Mouse (Mus musculus): ENCODE measurements around the gene Mex3d.

Mex3d gene

DNA sequence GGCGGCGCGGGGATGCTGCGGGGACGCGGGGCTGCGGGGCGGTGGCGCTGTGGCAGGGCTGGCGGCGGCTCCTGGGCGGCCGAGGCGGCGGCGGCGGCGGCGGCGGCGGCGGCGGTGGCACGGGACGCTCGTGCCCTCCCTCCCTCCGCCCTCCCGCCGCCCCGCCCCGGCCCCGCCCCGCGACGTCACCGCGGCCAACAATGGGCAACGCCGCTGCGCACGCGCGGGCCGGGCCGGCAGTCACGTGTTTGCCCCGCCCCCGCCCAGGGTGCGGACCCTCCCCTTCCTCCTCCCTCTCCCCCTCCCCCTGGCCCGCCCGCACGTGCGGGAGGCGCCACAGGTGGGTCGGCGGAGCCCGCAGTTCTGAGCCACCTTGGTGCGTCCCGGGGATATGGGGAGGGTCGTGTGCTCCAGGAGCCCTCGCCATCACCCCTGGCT, at the start of gene Mex3d:
Mex3d (minus strand) TSS at position 138 of the 438 bp plus-strand sequence.
- CTCF ChIA-PET: interaction anchor here (0.7 kb wide), 1 partner anchor 21 kb away, joined by 3 read pairs; no protein-coding TSS in a partner anchor

GRCm38 (mm10) chr10:80436276-80436675, 48.8 kb upstream of the Mex3d start:
- CTCF ChIA-PET: no interaction called here

DNA sequence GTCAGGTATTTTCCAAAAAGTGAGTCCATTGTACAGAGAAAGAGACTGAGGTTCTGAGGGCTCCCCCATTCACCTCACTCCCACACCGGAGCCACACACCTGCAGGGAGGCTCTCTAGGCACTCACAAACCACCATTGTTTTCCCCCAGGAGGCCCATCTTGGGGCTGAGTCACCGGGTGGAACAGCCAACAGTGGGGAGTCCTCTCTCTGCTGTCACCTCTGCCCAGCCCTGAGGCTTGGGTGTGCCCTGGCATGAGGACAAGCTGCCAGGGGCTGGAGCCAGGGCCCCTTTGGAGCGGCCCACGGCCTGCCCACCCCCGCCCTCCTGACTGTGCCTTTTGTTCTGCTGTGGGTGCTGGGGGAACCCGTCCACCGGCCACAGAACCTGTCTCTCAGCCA, 48.3 kb upstream of the Mex3d start:
- CTCF ChIA-PET: no interaction called here

DNA sequence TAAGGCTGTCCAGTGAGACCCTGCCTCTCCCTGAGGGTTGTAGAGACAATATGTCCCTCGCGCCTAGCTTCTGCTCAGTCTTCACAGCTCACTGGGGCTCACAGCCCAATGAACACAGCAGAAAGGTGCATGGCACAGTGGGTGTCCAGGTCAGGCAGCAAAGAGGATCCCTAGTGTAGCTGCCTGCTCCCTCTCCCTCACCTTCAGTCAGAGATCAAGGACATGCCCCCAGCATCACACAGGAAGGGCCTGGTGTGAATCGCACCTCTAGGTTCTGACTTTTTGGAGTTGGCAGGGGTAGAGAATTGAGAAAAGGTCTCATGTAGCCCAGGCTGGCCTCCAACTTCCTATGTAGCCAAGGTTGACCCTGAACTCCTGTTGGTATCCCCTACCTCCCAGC, 47.4 kb upstream of the Mex3d start:
- CTCF ChIA-PET: interaction anchor here (0.5 to 0.9 kb wide), 2 partner anchors 49 to 131 kb away, joined by 3 read pairs; no protein-coding TSS in a partner anchor

DNA sequence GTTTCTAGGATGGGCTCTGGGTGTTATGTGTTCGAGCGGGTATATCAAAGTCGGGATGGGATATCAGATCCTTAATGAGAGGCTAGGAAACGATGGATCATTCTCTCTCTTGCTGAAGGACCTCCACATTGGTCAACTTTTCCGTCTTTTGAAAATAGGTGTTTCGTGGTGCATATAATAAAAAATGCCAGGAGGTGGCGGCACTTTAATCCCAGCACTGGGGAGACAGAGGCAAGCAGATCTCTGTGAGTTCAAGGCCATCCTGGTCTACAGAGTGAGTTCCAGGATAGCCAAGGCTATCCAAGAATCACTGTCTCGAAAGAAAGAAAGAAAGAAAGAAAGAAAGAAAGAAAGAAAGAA, 46.8 kb upstream of the Mex3d start:
- CTCF ChIA-PET: interaction anchor here (0.9 kb wide), 1 partner anchor 49 kb away, joined by 3 read pairs; no protein-coding TSS in a partner anchor

GRCm38 (mm10) chr10:80433513-80434232, 46.2 kb upstream of the Mex3d start, which contains the start of gene Tcf3:
TSS of gene Tcf3 (minus strand) at chr10:80433647.
- CTCF ChIA-PET: no interaction called here

- CTCF ChIA-PET: no interaction called here
Observed at GRCm38 (mm10) chr10:80432936-80433512, 45.6 kb upstream of the Mex3d start.

GRCm38 (mm10) chr10:80432387-80432785, 44.9 kb upstream of the Mex3d start:
- CTCF ChIA-PET: no interaction called here

GRCm38 (mm10) chr10:80431570-80432386, 44.3 kb upstream of the Mex3d start:
- CTCF ChIA-PET: interaction anchor here (0.6 to 1.1 kb wide), 4 partner anchors 27 to 249 kb away, joined by 3 to 6 read pairs (median 4); no protein-coding TSS in a partner anchor

DNA sequence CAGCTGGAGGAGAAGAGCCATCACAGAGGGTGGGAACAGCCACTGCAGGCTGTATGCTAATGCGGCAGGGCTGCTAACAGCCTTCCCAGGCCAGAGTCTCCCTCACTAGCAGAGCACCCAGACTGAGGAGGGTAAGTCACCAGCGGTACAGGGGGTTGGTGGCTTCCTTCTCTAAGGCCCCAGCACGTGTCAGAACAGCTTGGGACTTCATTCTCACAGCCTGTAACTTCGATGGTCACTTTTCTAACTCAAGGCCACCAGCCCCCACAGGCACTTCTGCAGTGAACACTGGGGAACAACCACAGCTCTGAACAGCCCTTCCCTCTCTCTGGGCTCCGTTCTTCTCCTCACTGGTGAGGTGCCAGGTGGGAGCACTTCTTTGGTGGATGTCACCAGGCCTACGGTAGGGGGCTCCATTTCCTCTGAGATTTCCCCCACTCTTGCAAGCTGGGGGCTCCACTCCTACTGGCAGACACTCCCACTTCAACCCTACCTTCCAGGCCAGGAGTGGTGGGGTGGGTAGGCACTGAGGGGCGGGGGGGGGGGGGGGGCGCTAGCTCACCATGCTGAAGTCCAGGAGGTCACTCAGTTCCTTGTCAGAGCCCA, 43.0 kb upstream of the Mex3d start:
- CTCF ChIA-PET: interaction anchor here (0.6 to 1.1 kb wide), 3 partner anchors 79 to 579 kb away, joined by 3 to 11 read pairs (median 4); no protein-coding TSS in a partner anchor

GRCm38 (mm10) chr10:80429800-80430199, 42.3 kb upstream of the Mex3d start:
- CTCF ChIA-PET: no interaction called here

DNA sequence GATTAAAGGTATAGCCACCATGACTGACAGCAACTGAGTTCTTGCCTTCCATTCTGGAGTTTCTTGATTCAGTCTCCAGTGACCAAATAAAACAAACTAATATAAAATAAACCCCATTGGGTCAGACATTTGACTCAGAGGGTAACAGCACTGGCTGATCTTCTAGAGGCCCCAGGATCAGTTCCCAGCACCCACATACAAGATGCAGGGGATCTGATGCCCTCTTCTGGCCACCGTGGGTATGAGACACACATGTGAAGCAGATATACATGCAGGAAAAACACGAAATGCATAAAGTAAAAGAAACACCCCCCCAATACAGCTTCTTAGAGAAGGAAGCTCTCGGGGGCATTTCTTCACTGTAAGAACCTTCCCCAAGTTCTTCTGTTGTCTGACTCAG, 37.6 kb upstream of the Mex3d start:
- CTCF ChIA-PET: no interaction called here

DNA sequence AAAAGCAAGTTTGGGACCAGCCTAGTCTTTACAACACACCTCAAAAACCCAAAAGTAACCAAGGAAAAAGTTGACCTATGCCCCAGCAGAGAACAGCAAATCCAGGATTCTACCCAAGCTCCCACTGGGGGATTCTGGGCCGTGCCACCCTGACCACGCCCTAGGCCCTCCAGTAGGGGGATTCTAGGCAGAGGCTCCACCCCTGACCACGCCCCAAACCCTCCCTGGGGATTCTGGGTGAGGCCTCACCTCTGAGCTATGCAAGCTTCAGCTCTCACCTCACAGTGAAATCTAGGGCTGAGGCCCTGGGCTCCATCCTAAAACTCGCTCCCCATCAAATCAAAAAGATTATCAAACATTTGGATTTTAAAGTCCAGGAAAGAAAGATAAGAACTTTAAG, 36.1 kb upstream of the Mex3d start:
- CTCF ChIA-PET: interaction anchor here (0.5 kb wide), 1 partner anchor 13 kb away, joined by 5 read pairs; no protein-coding TSS in a partner anchor

DNA sequence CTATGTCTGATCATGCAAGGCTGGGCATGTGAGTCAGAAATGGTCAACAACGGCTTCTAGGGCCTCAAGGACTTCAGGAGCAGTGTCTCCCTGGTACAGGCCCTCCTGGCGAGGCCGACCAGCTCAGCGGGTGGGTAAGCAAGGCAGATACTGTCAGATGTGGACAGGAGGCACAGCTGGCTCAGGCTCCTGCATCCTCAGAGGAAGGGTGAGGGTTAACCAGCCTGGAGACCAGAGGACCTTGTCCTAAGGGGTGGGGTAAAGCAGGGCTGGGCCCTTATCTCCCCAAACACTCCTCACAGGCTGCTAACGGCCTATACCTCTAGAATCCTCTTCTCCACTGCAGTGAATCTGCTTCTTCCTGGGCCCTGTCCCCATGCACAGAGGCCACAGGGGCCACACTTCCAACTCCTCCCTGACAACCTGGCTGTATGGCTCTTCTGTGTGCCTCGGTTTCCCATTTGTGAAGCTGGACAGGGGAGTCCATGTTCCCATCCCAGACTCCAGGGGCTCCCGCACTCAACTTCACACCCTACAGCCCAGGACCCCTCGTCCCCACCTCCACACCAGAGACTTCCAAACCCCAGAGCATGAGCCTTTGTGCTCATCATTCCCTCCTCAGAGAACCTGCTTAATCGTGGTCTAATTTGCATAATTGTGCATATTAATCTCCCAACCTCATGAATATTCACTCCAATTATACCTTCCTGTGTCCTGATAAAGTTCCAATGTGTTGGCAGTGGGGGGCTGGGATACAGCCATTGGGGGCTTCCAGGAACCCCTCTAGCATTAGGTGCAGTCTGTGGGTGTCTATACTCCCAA, 34.4 kb upstream of the Mex3d start:
- CTCF ChIA-PET: no interaction called here

GRCm38 (mm10) chr10:80421208-80421607, 33.7 kb upstream of the Mex3d start:
- CTCF ChIA-PET: no interaction called here

GRCm38 (mm10) chr10:80420729-80421128, 33.3 kb upstream of the Mex3d start:
- CTCF ChIA-PET: no interaction called here

DNA sequence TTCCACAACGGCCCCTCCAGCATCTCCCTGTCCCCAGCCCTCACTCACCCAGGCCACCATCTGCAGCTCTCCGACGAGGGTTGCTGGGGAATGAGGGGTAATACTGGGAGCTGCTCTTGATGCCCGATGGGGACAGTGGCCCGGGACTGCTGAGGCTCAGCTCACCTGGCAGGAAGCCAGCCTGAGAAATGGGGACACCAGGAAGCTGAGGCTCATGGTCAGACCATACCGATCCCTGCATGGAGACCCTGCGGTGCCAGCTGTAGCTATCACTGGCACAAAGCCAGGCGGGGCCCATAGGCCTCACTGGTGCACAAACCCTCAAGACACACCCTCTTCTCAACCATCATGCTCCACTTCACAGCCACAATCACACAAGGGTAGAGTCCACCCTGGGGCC, 32.0 kb upstream of the Mex3d start:
- CTCF ChIA-PET: no interaction called here

GRCm38 (mm10) chr10:80418311-80418710, 30.9 kb upstream of the Mex3d start:
- CTCF ChIA-PET: no interaction called here

DNA sequence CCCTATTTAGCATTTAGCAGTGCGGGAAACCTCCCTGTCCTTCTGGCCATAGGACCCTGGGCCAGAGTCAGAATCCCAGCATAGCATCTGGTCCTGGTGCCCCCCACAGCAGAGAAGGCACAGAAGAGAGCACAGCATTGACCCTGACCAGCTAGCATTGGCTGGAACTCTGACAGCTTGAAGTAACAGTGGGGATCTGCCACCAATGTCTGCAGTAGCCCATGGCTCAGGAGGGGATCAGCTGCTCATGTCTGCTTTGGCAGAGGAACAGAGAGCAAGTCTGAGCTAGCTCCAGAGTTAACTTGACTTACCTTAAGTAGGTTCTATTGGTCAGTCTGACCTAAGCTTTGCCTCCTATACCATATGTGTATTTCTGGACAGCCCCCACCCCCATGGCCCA, 30.4 kb upstream of the Mex3d start:
- CTCF ChIA-PET: no interaction called here

DNA sequence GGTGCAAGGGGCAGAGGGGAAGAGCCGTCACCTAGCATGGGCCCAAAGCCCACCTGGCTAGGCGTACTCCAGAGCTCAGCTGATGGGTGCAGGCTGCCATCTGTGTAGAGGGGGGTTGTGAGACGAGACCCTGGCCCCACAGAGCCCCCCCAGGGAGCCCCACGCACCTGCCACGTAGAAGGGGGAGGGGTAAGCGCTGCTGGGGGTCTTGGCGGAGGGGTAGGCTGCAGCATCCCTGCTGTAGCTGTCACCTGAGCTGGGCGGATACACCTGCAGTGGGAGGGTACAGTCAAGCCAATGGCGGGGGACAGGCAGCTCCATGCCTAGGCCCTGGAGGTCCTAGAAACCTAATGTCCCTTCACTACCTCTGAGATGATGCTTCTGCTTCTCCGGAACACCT, 29.9 kb upstream of the Mex3d start:
- CTCF ChIA-PET: no interaction called here

- CTCF ChIA-PET: no interaction called here
Observed at GRCm38 (mm10) chr10:80415566-80415965, 28.1 kb upstream of the Mex3d start.

Data from spleen, embryonic (tissue).